Comparison of ENCODE assay signal across 21 mouse cellular contexts in the genomic region with DNA sequence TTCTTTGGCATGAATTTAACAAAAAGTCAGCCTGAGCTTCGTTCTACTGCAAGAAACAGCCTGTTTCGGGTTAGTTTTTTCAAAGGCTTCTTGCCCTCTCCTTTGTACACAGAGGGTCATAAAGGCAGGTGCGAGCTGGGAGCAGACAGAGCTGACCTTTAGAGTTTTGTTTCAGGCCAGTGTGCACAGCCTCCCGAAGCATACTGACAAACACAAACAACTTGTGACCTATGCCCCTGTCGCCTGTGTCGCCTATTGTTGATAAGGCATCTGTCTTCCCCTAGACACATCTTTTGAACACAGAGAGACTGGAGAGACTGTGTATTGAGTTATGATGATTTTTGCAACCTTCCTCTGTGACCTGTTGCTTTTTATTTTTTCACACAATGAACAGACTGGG.
"Had no signal": no experiment of that assay in that cellular context is flagged by ENCODE, and none has a peak within 500 bp of the region (broad histone marks: within the 10 kb centered on the region; RNA-seq: fewer than 3 reads in every experiment).

No protein-coding gene starts in this region.

- H3K4me1 ChIP-seq: kidney, embryonic 15.5 days; limb, embryonic 10.5 days; limb, embryonic 13.5 days; liver, embryonic 15.5 days; midbrain, embryonic 13.5 days; neural tube, embryonic 12.5 days; stomach, embryonic 15.5 days had no signal

- DNase-seq: kidney, adult 11 months; kidney, adult 8-10 months; kidney, postnatal 14 days; layer of hippocampus, adult 9-11 months; liver; lung, adult 2 months; lung, postnatal 14 days; lung, postnatal 4 days; retina, postnatal 1 day; right cerebral cortex, postnatal 25 days; spleen, adult 18-20 months; thymus, postnatal 25 days had no signal

- H3K9ac ChIP-seq: kidney, embryonic 15.5 days; limb, embryonic 13.5 days; liver, embryonic 15.5 days; midbrain, embryonic 13.5 days; neural tube, embryonic 12.5 days; stomach, embryonic 15.5 days had no signal

- H3K36me3 ChIP-seq: kidney, embryonic 15.5 days; limb, embryonic 10.5 days; limb, embryonic 13.5 days; liver, embryonic 15.5 days; midbrain, embryonic 13.5 days; neural tube, embryonic 12.5 days; stomach, embryonic 15.5 days had no signal

- H3K27me3 ChIP-seq: kidney, embryonic 15.5 days; limb, embryonic 13.5 days; liver, embryonic 15.5 days; midbrain, embryonic 13.5 days; stomach, embryonic 15.5 days had no signal

- H3K4me2 ChIP-seq: kidney, embryonic 15.5 days; limb, embryonic 13.5 days; liver, embryonic 15.5 days; midbrain, embryonic 13.5 days; neural tube, embryonic 12.5 days; stomach, embryonic 15.5 days had no signal

- H3K4me3 ChIP-seq: kidney, embryonic 15.5 days; layer of hippocampus, adult 2 months; limb, embryonic 10.5 days; limb, embryonic 13.5 days; liver, embryonic 15.5 days; midbrain, embryonic 13.5 days; neural tube, embryonic 12.5 days; stomach, embryonic 15.5 days had no signal

- H3K27ac ChIP-seq: kidney, embryonic 15.5 days; layer of hippocampus, adult 2 months; limb, embryonic 10.5 days; limb, embryonic 13.5 days; liver, embryonic 15.5 days; midbrain, embryonic 13.5 days; neural tube, embryonic 12.5 days; stomach, embryonic 15.5 days had no signal

- H3K9me3 ChIP-seq: kidney, embryonic 15.5 days; limb, embryonic 10.5 days; limb, embryonic 13.5 days; liver, embryonic 15.5 days; midbrain, embryonic 13.5 days; neural tube, embryonic 12.5 days; stomach, embryonic 15.5 days had no signal

- ATAC-seq: midbrain, embryonic 13.5 days; midbrain, embryonic 16.5 days had no signal
